Mouse (Mus musculus) gastrocnemius, adult 8-10 months (tissue): ENCODE measurements around the gene Gm10203. TPM values are rescaled to one million over a fixed set of nuclear protein-coding genes. Genes with fewer than 3 reads are reported as not detected.

Experiments
- DNase-seq, 2 experiments: peaks; one replicate each; pipeline ENCODE4 v3.0.0; 2022; ENCODE audit warnings: low spot score in 2 of 2
- total RNA-seq, 4 experiments: library from RNA; stranded (reverse); gene quantifications; 2 replicates each; pipeline ENCODE4 v1.2.4; 2022

Gene Gm10203
- total RNA-seq, 4 experiments from 2014 or later, result not detected

GRCm38 (mm10) chr6:149179064-149179463 lies 49.1 kb downstream of the Gm10203 start:
- DNase-seq, result no peak

Other genes starting within 250 kb of the Gm10203 start
- gene Caprin2, start 233.9 kb upstream of the Gm10203 start, total RNA-seq, result 1 to 10 TPM; 2.2 to 3.3 (median 3.1) TPM
- under 1 TPM; 0.29 to 0.82 (median 0.59) TPM for gene Sinhcaf, start 183.7 kb upstream of the Gm10203 start, total RNA-seq
- 1 to 10 TPM; 6.8 to 8.8 (median 7.2) TPM for gene Dennd5b, start 28.5 kb upstream of the Gm10203 start, total RNA-seq
- 10 to 100 TPM; 10.8 to 17.7 (median 12.8) TPM for gene Etfbkmt, start 9.7 kb downstream of the Gm10203 start, total RNA-seq
- gene Amn1, start 58.5 kb downstream of the Gm10203 start, total RNA-seq, result 10 to 100 TPM; 16.0 to 20.6 (median 17.8) TPM
- gene Resf1, start 179.2 kb downstream of the Gm10203 start, total RNA-seq, result 10 to 100 TPM in 3 of 4 experiments, 1 to 10 TPM in 1; 9.4 to 17.8 (median 11.6) TPM